Mouse (Mus musculus) granulocyte monocyte progenitor cell, adult 5-6 weeks (primary cell): ENCODE data around the gene Gdpd3. TPM values are rescaled to one million over a fixed set of nuclear protein-coding genes. Genes with fewer than 3 reads are reported as not detected.

ENCODE experiments used
- ATAC-seq: replicated peaks from 2 replicates; pipeline ENCODE4 v1.8.0; 2016; ENCODE audit warnings: mild to moderate bottlenecking, moderate TSS enrichment, inconsistent platforms; ENCODE audit not compliant: poor library complexity, severe bottlenecking
- total RNA-seq, 2 experiments: library from RNA; stranded (forward) in 1 of 2; stranded (reverse) in 1 of 2; fragments of 200-712, 200-1000 nt in 1 of 2; fragments of >200 nt in 1 of 2; fragmentation: Nextera tagmentation in 1 of 2; gene quantifications; 2 replicates each; pipeline ENCODE4 v1.2.3; 2014 to 2017

Gdpd3 gene
- total RNA-seq, 2 experiments from 2014 or later, result 3.6 to 27.7 TPM

GRCm38 (mm10) chr7:126801057-126801422 lies 34.9 kb downstream of the Gdpd3 start:
- no peak for ATAC-seq

DNA sequence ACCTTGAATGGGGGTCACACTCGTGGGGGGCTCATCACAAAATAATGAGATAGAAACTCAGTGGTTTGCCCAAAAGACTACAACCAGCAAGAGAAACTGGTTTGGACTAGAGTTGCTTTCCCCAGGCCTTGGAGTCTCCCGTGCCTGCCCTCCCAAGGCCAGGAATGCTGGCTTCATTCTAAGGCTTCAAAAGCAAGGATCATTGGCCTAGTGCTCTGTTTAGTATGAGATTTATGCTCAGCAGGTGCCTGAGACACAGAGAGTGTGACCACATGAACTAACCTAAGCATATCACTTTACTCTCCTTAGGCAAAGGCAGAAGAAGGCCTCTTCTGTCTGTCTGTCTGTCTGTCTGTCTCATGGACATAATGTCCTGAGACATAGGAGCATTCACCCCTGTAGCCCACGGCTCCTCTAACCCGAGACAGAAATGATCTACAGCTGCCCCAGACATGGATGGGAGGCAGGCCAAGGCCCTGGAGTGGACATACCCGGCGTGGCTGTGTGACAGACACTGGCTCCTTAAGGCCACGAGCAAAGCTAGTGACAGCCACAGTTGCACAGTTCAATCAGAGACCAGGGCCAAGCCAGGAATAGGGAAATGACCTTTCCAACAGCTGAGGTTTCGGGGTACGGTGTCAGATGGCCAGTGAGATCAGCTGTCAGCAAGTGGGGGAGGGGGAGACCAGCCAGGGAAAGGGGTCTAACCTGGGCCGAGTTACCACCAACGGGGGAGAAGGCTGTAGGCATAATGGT lies 36.2 kb downstream of the Gdpd3 start:
- ATAC-seq, result no peak

DNA sequence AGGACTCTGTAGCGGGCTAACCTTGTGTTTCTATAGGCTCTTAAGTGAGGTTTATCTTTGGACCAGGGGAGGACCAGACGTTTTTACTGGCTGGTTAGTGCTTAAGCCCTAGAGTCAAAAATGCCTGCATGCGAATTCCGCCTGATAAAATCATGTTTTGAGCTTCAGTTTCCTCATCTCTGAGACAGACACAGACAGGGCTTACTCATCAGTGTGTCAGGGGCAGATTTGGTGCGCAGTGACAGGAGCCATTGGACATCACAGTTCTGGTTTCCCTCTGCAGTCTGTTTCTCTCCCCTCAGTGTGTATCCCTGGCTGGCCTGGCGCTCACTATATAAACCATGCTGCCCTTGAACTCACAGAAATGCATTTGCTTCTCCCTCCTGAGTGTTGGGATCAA lies 37.0 kb downstream of the Gdpd3 start:
- no peak for ATAC-seq

DNA sequence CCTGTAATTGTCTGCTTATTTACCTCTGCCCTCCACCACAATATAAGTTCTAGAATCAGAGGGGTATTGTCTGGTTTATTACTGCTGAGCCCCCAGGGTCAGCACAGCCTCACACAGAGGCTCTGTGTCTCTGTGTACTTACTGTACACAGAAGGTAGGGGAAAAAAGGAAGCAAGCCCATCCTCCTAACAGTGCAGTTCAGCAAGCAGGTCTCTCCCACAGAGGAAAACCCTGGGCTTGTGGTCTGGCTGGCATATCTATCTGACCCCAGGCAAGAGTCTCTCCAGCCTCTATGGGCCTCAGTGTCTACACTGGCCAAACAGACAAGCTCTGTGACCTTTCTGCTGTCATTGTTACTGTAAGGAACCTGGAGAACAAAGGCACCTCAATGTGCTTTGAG lies 37.6 kb downstream of the Gdpd3 start:
- ATAC-seq, result no peak

DNA sequence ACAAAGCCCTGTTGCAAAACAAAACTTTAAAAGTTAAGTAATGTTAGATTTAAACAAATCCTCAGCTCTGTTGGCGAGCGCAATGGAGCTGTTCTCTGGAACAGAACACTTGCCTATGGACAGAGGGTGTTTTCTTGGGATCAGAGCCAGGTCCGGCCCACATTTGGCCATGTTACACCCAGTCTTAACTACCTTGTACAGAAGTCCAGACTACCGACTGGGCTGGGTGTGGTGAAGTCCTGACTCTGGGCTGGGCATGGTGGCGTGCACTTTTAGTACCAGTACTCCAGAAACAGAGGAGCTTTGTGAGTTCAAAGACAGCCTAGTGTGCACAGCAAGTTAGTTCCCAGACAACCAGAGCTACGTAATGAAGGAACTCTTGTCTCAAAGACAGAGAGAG lies 40.8 kb downstream of the Gdpd3 start:
- ATAC-seq, result no peak

GRCm38 (mm10) chr7:126807405-126807804 lies 41.3 kb downstream of the Gdpd3 start:
- no peak for ATAC-seq

DNA sequence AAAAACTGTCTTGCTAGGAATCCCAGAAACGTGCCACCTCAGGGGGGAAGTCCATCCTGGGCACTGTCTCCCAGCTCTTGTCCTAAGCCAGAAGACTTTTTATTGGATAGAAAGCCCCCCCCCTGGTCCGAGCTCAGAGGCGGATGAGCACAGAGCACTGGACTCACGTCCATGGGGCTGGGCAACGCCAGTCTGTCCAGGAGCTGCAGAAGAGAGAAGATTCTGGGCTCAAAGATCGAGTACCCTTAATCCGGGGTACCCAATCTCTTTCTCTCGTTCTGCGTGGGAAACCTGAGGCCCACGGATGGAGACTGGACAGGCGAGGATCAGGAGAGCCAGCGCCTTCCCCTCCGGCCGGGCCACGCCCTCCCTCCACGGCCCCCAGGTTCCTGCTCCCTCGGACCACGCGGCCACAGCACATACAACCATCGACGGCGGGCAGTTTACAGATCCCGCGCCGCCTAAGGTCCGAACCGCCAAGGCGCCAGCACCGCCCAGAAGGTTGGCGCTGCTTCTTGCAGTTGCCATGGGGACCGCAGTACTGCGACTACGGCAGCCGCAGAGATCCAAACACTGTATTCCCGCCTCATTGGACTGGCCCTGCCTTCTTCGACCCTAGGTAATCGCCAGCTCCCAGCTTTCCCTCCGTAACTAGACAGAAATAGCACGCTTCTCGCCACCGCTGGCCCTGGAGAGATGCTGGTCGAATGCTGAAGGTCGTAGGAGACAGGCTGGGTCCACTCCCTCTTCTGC lies 42.7 kb downstream of the Gdpd3 start:
- ATAC-seq, result peak; percentile 92

DNA sequence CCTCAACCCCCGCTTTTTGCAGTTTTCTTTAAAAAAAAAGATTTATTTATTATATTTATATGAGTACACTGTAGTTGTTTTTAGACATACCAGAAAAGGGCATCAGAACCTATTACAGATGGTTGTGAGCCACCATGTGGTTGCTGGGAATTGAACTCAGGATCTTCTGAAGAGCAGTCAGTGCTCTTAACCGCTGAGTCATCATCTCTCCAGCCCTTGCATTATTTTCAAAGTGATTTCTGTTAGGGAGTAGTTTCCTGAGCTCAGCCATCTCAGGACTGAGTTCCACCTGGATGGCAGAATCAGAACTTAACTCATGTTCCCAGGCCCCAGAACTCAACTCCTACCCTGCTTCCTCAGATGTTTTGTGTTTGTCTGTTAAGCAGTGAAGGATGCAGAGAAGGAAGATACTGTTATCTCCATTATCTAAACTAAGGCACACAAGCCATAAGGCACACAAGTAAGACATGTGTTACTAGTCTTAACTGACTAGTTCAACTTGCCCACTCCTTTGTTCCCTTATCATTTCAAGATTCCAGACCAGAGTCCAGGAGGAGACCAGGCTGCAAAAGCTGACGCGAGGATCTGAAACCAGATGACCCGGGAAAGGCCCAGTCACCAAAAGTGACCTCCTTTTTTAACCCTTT lies 43.7 kb downstream of the Gdpd3 start:
- no peak for ATAC-seq

DNA sequence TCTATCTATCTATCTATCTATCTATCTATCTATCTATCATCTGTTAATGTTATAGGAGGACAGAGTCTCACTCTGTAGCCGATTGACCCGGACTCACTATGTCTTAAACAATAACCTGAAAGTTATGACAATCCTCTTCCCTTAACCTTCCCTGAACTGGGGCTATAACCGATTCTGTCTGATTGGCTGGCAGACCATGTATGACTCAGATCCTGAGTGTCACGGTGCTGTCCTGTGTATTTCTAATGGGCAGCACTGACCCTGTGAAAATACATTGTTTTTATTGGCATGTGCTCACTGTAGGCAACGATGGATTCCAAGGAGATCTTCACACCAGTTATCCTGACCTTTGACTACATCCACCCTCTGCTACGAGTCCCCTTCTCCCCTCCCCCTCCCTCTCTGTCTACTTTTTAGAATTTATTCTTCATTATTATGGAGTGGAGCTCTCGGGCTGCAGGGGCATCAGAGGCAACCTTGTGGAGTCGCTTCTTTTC lies 49.6 kb downstream of the Gdpd3 start:
- no peak for ATAC-seq

DNA sequence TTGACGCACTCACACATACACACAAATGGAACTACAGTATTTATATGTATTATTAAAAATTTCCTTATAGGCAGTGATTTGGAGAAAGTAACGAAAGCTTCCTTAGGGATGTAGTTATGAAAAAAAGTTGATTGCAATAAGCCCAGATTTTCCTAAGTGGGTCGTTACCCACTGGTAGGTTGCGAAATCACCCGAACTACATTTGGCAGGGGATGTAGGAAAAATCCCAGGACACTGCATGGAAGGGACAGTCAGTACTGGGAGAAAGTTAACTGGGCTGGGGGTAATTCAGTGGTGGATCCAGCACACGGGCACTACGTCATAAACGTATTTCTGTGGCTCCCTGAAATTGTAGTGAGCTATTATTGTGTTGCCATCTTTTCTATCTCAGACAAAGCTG lies 50.4 kb downstream of the Gdpd3 start:
- ATAC-seq, result no peak

GRCm38 (mm10) chr7:126817595-126817994 lies 51.5 kb downstream of the Gdpd3 start:
- no peak for ATAC-seq

DNA sequence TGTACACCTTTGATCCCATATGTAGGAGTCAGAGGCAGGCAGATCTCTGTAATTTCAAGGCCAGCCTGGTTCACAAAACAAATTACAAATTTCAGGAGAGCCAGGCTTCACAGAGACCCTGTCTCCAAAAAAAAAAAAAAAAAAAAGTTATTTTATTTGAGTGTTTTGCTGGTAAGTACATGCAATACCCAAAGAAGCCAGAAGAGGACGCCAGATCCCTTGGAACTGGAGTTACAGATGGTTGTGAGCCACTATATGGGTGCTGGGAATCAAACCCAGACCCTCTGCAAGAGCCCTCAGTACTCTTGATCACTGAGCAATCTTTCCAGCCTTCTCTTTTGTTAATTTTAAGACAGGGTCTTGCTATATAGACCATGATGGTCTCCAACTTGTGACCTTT lies 52.7 kb downstream of the Gdpd3 start:
- no peak for ATAC-seq

DNA sequence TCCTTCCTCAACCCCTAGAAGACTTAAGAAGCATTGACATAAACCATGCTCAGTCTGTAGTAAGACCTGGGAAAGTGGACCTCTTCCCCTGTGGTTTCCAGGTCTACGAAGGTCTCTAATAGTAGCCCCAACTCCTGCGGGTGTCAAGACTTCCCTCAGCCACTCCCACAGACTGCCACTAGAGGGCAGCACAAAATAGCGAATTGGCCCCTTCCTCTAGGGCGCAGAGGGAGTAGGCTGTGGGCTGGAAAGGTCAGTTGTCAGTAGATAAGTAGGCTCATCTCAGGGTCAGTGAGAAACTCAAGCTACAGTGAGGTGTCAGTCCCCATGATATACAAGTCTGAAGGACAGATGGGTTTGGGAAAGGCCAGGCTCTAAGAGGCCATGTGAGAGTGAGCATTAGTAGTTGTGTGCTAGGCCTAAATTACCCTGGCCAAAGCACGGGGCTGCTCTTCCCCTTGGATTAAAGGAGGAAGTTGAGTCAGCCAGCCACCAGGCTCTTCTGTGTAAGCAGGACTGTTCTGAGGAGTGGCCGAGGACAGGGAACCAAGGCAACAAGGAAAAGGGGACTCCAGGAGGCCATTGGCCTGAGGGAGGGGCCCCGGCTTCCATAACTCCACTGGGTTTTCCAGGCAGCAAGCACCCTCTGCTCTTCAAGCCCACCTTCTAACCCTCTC lies 55.8 kb downstream of the Gdpd3 start:
- peak; percentile 80 for ATAC-seq

GRCm38 (mm10) chr7:126822741-126823140 lies 56.6 kb downstream of the Gdpd3 start:
- ATAC-seq, result no peak

- ATAC-seq, result no peak
Measured at GRCm38 (mm10) chr7:126823202-126823711, 57.1 kb downstream of the Gdpd3 start.

GRCm38 (mm10) chr7:126823940-126824339 lies 57.8 kb downstream of the Gdpd3 start:
- ATAC-seq, result no peak
